Mouse (Mus musculus): ENCODE measurements around the gene L1td1. TPM values are rescaled to one million over a fixed set of nuclear protein-coding genes. Genes with fewer than 3 reads are reported as not detected.

Gene L1td1
- total RNA-seq (2023) = not detected

GRCm38 (mm10) chr4:98726590-98727237, at the start of gene L1td1:
L1td1 (plus strand) TSS chr4:98726734.

Other genes starting within 250 kb of the L1td1 start
- not detected for gene Kank4, start 90.8 kb downstream of the L1td1 start, total RNA-seq (2023)
- not detected for gene I0C0044D17Rik, start 97.1 kb downstream of the L1td1 start, total RNA-seq (2023)
- 53.1 TPM for gene Usp1, start 197.1 kb downstream of the L1td1 start, total RNA-seq (2023)

Measured in CD4-positive naive resting alpha-beta T cell, adult 57 days (primary cell).